Mouse (Mus musculus) yolk sac, embryonic 10.5 days (tissue): ENCODE measurements around the gene Prr12.
A peak's percentile ranks its signal among the peaks of the same experiment; 100 is the strongest.
"Not testable (repeated sequence)": the region's sequence is repeated elsewhere in the genome, so short reads cannot be mapped to it uniquely, and the experiment has no call there.

ENCODE experiments used
- DNase-seq: peaks from one replicate; pipeline ENCODE4 v3.0.0-alpha.2; 2017; ENCODE audit warnings: low spot score

Prr12 gene

DNA sequence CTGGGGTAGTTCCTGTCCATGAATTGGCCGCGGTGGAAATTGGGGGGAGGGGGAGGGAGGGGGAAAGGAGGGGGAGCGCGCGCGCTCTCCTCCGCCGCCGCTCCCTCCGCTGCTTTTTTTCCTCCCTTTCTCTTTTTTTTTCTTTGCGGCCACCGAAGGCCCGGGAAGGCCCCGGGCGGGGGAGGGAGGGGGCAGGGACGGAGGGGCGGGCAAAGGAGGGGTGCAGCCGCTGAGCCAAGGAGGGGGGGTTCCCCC lies at the start of gene Prr12:
Gene Prr12, minus strand, starts transcription at position 20 of the 255 bp plus-strand sequence.
- DNase-seq: no peak

DNA sequence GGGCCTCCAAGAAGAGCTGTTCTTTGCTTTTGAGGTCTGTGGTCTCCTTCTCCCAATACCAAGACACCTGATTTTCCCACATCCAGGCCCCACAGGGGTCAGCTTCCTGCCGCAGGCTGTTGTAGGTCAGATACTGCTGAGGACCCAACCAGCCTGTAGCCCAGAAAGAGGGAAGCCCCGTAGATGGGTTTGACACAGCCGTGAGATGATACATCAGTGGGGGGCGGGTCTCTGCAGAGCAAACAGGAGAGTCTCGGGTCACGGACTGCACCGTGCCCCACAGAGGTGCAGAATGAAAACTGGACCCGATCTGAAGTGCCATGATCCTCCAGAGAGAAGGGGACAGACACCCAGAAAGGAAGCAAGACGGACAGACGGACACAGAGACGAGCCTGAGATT lies 49.8 kb upstream of the Prr12 start:
- no peak for DNase-seq

DNA sequence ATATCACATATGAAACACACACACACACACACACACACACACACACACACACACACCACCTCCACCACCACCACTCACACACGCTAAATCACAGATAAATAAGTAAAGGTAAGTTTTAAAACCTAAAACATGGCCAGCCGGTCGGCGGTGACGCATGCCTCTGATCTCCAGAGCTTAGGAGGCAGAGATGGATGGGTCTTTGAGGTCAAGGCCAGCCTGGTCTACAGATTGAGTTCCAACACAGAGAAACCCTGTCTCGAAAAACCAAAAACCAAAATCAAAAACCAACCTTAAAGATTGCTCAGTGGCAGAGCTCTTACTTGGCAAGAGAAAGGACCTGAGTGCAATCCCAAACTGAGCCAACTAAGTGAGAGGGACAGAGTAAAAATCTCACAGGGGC lies 47.4 kb upstream of the Prr12 start:
- no peak for DNase-seq

DNA sequence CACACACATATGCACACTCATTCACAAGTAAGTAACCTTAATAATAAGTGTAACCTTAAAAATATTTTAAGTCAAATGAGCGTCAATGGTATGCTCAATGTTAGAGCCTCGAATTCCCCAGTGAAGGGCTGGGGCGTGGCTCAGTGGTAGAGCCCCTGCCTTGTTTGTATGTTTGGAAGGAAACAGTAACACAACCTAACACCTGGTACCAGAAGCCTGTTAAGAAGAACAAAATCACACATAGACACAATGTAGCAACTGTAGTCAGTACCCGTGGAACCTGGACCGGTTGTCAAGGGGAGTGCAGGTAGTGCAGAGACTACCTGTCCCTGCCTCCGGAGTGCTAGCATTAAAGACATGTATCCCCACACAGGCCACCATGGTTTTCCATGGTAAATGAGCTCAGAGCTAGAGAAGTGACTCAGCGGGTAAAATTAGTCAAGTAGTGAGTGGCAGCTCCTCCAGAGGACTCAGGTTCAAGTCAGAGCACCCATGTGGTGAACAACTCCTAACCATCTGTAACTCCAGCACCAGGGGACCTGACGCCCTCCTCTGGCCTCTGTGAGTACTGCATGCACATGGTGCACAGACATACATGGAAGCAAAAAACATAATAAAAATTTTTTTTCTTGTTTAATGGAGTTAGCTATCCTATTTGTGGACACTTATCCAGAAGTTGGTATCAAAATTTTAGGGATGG lies 46.0 kb upstream of the Prr12 start:
- no peak for DNase-seq

DNA sequence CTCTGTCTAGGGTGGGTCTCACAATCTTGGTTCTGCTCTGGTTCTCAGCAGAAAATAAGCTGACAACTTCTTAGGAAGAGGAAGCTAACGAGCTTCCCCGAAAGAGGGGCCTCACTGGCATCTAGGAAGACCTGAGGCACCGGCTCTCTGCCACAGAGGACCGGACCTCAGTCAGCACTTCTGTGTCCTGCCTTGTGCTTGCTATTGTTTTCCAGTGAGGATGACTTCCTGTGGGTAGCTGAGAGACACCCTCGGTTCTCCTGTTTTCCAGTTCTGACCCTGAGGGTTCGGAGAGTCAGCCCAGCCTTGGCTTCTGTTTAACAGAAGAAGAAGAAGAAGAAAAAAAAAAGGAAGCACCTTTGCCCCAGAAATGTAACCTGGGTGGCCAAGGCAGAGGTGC lies 44.8 kb upstream of the Prr12 start:
- no peak for DNase-seq

DNA sequence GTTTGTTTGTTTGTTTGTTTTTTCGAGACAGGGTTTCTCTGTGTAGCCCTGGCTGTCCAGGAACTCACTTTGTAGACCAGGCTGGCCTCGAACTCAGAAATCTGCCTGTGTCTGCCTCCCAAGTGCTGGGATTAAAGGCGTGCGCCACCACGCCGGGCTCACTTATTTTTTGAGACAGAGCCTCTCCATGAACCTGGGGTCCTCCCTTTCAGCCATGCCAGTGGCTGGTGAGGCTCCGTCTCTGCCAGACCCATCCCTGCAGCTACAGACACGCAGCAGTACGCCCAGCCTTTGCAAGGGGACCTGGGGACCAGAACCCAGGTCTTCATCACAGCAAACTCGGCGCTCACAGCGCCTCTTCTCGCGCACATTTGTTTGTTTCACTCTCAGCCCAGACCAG lies 43.3 kb upstream of the Prr12 start:
- DNase-seq: not testable (repeated sequence)

DNA sequence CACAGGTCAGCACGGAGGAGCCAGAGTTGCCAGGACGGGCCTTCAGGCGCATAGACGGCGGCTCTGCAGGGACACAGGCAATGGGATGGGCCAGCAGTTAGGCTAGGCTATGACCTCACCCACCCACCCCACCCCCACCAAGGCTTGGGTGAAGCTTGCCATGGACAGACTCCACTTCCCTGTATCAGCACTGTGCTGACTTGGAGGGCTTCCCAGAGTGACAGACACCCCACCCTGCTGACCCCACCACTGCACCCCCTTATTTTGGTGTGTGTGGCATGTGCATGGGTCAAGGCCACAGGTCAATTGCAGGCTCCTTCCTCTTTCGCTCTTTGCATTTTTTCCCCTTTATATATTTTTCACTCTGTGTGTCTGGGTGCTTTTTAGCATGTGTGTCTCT lies 42.7 kb upstream of the Prr12 start:
- DNase-seq: no peak

DNA sequence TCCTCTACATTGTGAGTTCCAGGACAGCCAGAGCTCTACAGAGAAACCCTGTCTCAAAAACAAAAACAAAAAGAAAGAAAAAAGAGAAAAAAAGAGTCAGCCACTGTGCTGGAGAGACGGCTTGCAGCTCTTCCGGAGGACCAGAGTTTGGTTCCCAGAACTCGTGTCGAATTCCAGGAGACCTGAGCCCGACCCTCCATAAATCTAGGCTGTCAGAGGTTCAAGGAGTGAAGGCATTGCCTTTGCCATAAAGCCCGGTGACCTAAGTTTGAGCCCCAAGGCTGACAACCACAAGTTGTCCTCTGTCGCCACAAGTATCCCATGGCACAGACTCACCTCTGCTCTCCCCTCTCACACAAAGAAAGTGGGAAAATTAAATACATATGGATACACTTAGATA lies 41.4 kb upstream of the Prr12 start:
- DNase-seq: no peak

DNA sequence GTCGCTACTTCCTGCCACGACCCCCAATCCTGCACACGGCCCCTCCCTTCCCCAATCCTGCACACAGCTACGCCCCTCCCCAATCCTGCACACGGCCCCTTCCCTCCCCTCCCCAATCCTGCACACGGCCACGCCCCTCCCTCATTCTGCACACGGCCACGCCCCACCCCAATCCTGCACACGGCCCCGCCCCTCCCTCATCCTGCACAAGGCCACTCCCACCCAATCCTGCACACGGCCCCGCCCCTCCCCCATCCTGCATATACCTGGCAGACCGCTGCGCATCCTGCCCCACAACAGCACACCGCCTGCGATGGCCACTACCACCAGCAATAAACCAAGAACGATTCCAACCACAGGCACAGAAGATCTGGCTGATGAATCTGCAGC lies 40.8 kb upstream of the Prr12 start:
- DNase-seq: peak; percentile 50

DNA sequence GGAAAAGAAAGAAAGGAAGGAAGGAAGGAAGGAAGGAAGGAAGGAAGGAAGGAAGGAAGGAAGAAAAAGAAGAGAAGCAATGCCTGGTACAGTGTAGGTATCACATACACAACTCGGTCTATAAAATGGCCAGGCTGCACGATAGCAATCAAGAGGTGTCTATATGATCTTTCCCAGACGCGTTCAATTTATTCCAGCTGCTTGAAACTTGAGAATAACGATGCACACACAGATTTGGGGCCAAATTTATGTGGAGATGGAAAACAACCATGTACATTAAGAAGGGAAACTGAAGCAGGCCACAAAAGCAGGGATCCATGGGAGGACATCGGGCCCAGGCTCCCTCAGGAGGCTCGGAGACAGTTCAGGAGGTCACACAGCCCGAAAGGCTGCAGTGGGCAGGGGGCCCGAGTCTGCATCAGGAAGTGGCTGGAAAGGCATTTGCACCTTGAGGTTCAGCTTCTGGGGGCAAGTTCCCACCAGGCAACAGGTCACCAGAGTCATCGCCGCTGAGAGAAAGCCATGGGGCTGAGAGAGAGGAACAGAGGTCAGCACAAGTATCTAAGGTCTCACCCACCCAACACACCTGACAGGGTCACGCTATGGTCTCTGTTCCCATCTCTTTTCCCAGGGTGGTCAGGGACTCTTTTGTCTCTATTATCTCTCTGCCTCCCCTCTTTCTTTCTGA lies 40.3 kb upstream of the Prr12 start:
- DNase-seq: no peak

DNA sequence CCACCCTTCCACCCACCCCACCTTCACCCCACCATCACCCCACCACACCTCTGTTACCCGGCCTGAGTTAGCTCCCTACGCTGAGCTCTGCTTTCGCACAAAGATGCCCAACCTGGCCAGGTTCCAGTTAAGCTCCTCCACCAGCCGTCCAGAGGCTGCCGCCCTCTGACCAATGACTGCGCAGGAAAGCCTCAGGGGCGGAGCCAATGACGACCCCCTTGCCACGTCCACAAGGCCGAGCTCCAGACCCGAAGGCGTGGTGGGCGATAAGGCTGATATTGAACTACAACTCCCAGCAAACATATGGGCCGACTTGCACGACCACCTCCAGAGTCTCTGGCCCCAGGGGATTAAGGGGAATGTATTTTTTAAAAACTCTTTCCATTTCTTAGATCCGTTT lies 39.4 kb upstream of the Prr12 start, which contains the start of gene Rcn3:
Gene Rcn3, minus strand, starts transcription at position 174 of the 400 bp plus-strand sequence.
- peak; percentile 96 for DNase-seq

DNA sequence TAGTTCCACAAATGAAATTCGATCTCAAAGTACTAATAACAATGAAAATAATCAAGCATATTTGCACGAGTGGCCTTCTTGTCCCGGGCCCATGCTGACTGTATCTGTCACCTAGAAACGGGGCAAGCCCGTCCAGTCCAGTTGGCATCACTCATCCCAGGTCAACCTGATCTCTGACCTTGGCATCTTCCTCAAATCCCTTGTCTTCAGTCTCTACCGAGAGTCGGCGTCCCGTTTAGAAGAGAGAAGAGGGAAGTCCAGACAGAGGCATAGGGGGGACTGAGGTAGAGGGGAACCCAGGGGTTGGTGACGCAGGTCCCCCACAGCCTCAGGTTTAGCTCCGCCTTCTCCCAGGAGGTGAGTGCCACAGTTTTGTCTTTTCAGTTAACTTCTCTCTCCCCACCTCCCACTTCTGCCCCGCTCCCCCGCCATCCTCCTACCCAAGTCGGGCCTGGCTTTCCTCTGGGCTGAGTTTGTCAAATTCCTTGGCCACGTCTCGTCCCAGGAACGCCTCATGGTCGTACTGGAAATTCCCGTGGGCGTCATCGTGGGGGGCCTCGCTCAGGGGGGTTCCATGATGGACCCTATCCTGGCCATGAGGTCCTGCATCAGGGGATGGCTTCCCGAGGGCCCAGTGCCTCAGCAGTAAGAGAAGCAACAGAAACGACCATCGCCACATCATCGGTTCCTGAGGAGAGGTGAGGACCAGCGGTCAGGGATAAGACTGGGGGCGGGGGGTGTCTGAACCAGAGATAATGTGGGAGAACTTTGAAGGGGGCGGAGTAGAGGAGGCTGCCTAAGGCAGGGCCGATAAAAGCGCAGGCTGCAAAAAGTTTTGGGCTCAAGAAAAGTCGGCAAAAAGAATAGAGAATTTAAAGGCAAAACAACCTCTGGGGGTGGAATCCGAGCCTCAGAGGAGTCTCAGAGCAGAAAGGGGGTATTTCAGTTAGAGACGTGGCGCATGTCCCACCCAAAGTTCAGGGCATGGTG lies 38.6 kb upstream of the Prr12 start:
- DNase-seq: peak; percentile 54

DNA sequence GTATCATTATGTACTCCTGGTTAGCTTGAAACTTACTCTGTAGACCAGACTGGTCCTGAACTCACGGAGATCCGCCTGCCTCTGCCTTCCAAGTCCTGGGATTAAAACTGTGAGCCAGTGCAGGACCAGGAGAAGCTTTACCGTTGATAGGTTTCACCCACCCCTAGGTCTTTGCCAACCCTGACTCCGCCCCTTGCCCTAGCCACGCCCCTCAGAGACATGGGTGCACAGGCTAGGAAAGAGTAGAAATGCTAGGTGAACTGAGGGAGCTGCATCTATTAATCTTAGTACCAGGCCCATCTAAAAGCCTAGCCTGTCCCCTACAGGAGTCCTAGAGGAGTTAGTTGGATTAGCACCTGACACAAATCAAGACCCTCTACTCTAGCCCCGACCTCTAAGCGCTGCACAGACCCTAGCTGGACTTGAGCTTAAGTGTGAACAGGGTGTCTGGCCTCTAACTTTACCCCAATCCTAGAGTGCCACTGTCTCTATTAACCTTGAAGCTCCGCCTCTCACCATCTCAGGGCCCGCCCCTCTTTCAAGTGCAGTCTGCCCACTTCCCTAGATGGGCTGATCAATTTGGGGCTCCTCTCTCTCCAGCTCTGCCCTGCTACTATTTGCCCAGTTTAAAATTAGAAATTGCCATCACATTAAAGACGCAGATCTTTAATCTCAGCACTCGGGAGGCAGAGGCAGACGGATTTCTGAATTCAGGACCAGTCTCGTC lies 37.7 kb upstream of the Prr12 start:
- no peak for DNase-seq

DNA sequence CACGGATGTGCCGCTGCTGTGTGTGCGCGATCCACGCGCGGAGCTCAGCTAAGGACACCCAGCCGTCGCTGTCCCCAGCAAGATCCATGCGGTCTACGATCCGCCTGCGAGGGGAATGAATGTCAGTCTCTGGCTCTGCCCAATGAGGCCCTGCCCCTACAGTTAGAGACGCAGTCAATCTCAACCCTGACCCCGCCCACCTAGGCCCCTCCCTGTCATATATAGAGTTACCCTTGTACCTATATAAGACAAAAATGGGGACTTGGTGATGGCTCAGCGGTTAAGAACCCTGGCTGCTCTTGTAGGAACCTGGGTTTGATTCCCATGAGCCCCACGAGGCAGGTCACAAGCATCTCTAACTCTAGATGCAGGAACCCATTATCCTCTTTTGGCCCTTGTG lies 35.9 kb upstream of the Prr12 start:
- no peak for DNase-seq

DNA sequence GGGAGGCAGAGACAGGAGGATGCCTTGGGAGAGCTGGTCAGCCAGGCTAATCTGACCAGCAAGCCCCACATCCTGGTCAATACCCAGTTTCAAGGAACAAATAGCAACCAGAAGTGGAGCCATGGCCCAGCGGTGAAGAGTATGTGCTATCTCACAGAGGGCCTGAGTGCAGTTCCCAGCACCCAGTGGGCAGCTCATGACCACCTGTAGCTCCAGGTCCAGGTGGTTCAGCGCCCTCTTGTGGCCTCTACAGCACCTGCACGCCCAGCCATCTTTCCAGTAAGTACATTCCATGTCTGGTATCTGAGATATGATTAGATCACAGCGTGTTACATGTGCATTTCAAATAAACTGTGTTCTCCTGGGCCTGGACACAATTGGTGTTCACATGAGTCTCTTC lies 33.4 kb upstream of the Prr12 start:
- DNase-seq: no peak

DNA sequence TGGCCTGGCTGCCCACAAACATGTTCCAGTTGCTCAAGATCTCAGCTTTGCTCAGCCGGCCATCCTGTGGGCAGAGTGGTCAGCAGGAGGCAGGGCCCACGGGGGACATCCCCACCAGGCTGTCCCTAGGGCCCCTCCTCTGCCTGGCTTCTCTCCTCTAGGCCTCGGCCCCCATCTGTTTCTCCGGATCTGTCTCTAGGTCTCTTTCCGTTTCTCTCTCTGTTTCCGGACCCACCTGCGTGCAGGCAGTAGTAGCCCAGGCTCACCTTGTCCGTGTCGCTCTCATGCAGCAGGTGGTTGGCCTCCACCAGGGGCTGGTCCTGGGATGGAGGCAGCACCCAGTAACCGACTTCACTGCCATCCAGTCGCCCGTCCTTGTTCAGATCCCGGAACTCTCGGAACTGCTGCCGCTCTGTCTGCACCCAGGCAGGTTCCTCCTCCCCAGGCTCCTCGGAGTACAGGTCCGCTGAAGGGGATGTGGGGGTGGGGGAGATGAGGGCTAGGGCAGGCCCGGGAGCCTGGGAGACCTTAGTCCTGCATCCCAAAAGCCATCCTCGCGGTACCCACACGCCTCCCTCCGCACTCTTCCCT lies 30.7 kb upstream of the Prr12 start:
- no peak for DNase-seq

DNA sequence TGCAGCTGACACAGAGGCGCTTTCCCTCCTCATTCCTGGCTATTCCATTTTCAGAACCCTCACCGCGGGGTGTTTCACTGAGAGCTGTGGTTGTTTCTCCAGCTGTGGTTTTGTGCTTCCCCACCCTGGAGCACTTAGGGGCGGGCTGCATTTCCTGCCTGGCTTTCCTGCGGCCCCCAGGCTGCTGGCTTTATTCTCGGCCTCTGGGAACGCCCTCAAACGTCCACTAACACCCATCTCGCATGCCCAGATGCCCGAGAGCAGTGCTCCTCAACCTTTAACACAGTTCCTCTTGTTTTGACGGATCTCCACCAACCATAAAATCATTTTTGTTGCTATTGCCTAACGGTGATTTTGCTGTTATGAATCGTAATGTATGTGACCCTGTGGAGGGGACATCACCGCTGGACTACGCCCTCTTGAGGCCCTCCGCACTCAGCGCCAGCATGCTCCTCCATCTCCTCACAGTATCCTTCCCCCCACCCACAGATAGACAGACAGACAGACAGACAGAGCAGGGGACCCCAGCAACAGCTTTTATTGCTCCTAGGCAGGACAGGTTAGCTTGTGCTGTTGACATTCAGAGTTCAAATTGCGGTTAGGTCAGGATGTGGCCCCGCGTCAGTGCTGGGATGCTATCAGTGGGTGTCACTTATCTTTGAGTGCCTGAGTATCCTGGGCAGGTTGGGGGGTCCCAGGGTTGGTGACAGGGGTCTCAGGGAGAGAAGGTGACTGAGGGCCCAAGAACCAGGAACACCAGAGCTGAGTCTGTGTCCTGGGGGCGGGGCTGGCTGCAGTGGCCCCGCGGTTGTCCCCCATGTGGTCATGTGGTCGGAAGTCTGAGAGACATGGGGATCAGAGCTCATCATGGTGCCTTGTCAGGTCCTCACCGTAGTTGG lies 30.0 kb upstream of the Prr12 start:
- no peak for DNase-seq

DNA sequence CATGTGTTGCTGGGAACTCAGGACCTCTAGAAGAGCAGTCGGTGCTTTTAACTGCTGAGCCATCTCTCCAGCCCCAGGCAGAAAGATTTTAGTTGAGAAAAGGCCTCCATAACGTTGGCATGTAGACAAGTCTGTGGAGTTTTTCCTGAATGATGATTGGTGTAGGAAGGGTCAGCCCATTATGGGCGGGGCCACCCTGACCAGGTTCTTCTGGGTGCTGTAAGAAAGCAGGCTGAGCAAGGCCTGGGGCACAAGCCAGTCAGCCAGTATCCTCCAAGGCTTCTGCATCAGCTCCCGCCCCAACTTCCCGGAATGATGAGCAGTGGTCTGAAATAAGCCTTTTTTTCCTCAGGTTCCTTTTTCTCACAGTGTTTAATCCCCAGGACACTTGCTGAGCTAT lies 28.3 kb upstream of the Prr12 start:
- no peak for DNase-seq

DNA sequence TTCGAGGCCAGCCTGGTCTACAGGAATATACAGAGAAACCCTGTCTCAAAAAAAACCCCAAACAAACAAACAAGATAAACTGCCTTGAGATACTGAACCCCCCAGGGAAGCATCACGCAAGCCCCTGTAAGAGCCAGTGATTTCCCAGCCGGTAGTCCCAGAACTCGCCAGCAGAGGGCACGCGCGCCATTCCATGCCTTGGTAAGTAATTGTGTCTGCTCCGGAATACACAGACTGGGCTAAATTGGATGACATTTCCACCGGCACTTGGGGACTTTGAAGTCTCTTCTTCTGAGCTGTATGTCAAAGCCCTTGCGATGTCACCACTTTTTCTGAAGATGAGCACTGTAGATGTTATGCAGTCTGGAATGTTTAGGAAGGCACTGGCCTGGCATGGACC lies 27.2 kb upstream of the Prr12 start:
- peak; percentile 84 for DNase-seq

DNA sequence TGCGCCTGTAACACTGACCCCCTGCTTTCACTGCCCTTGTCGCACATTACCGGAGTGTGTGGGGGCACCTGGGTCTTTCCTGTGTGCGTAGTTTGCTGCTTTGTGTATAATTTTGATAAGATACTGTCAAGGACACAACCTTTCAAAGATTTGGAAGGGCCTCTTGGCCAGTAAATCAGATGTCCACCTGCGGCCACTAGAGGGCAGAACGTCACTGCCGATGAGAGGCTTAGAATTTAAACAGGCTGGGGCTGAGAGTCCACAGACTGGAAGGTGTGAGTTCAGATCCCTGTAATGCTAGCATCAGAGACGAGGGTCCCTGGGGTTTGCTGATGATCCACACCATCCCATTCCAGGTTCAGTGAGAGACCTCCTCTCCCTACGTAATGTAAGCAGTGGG lies 25.8 kb upstream of the Prr12 start:
- DNase-seq: peak; percentile 67

DNA sequence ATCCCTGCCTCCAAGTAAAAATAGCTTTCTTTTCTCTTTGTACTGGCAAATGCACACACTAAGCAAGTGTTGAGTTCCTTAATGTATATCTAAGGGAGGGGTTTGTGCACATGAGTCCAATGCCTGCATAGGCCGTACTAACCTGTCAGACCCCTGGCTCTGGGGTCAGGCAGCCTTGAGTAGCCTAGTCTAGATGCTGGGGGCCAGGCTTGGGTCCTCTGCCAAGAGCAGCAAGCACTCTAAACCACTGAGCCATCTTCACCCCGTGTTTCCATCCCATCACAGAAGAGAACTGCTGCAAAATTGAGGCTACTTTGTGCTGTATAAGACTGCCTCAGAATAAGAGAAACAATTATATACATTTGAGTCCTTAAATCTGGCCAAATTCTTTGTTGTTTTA lies 25.1 kb upstream of the Prr12 start:
- no peak for DNase-seq
